Mouse (Mus musculus) liver, adult 10 weeks (tissue): ENCODE data around the gene Trim80. TPM values are rescaled to one million over a fixed set of nuclear protein-coding genes. Genes with fewer than 3 reads are reported as not detected.

Experiments used
- polyA plus RNA-seq: library from polyadenylated mRNA; stranded (reverse); fragments of 350-450 nt; fragmentation: Illumina TruSeq; extraction: RNeasy Lipid Tissue Mini Kit (QIAGEN cat#74804); gene quantifications from one replicate; pipeline ENCODE4 v1.2.3, GENCODE M21; 2014; ENCODE audit warnings: low read depth, low replicate concordance

Gene Trim80
- not detected for polyA plus RNA-seq

GRCm38 (mm10) chr11:115439906-115440595, at the start of gene Trim80:
Gene Trim80 (plus strand): TSS chr11:115440545.

GRCm38 (mm10) chr11:115403338-115404124, 36.8 kb upstream of the Trim80 start, which contains the start of gene Mrpl58:
Gene Mrpl58 (plus strand): TSS chr11:115403752.

GRCm38 (mm10) chr11:115419531-115420237, 20.7 kb upstream of the Trim80 start, which contains the start of the genes Atp5h and Kctd2:
Gene Atp5h (minus strand): TSS chr11:115419962.
Gene Kctd2 (plus strand): TSS chr11:115420128.

GRCm38 (mm10) chr11:115462243-115462891, 22.0 kb downstream of the Trim80 start, which contains the start of gene Slc16a5:
Gene Slc16a5 (plus strand): TSS chr11:115462474.

GRCm38 (mm10) chr11:115475025-115475757, 34.8 kb downstream of the Trim80 start, which contains the start of gene Armc7:
Gene Armc7 (plus strand): TSS chr11:115475667.

GRCm38 (mm10) chr11:115491356-115492083, 51.2 kb downstream of the Trim80 start, which contains the start of gene Nt5c:
Gene Nt5c (minus strand): TSS chr11:115491862.

Other genes starting within 250 kb of the Trim80 start
- gene Grin2c, start 173.3 kb upstream of the Trim80 start, polyA plus RNA-seq, result not detected
- gene Fdxr, start 163.5 kb upstream of the Trim80 start, polyA plus RNA-seq, result 3.3 TPM
- 31.3 TPM for gene Fads6, start 142.9 kb upstream of the Trim80 start, polyA plus RNA-seq
- gene Otop2, start 133.4 kb upstream of the Trim80 start, polyA plus RNA-seq, result not detected
- 0.11 TPM for gene Ush1g, start 118.5 kb upstream of the Trim80 start, polyA plus RNA-seq
- not detected for gene Otop3, start 105.8 kb upstream of the Trim80 start, polyA plus RNA-seq
- not detected for gene Hid1, start 72.8 kb upstream of the Trim80 start, polyA plus RNA-seq
- gene Cdr2l, start 58.6 kb upstream of the Trim80 start, polyA plus RNA-seq, result 0.19 TPM
- 22.2 TPM for gene Mrpl58, start 36.8 kb upstream of the Trim80 start, polyA plus RNA-seq
- 552 TPM for gene Atp5h, start 20.6 kb upstream of the Trim80 start, polyA plus RNA-seq
- 12.5 TPM for gene Kctd2, start 20.4 kb upstream of the Trim80 start, polyA plus RNA-seq
- gene Slc16a5, start 21.9 kb downstream of the Trim80 start, polyA plus RNA-seq, result 11.9 TPM
- 0.66 TPM for gene Armc7, start 35.1 kb downstream of the Trim80 start, polyA plus RNA-seq
- 1.8 TPM for gene Nt5c, start 51.3 kb downstream of the Trim80 start, polyA plus RNA-seq
- gene Jpt1, start 73.8 kb downstream of the Trim80 start, polyA plus RNA-seq, result 4.8 TPM
- 336 TPM for gene Sumo2, start 95.7 kb downstream of the Trim80 start, polyA plus RNA-seq
- 17.0 TPM for gene Nup85, start 123.9 kb downstream of the Trim80 start, polyA plus RNA-seq
- gene Mrps7, start 163.4 kb downstream of the Trim80 start, polyA plus RNA-seq, result 9.8 TPM
- gene Gga3, start 163.5 kb downstream of the Trim80 start, polyA plus RNA-seq, result 1.4 TPM
- gene Mif4gd, start 172.4 kb downstream of the Trim80 start, polyA plus RNA-seq, result 20.9 TPM
- 3.5 TPM for gene Slc25a19, start 187.8 kb downstream of the Trim80 start, polyA plus RNA-seq